Mouse (Mus musculus) CH12.LX (cell line): ENCODE data around the gene Eef1a1. TPM values are rescaled to one million over a fixed set of nuclear protein-coding genes. Genes with fewer than 3 reads are reported as not detected.
A peak's percentile ranks its signal among the peaks of the same experiment; 100 is the strongest.

Source experiments
- DNase-seq: peaks from one replicate; pipeline ENCODE4 v3.0.0-alpha.2; 2013; ENCODE audit errors: extremely low read depth
- H3K27ac ChIP-seq: 2 replicates; pipeline ENCODE4 v1.5.1; 2012; ENCODE audit warnings: low read depth, mild to moderate bottlenecking, control low read depth, moderate library complexity; ENCODE audit not compliant: insufficient read depth
- H3K27me3 ChIP-seq: replicated peaks from 2 replicates; pipeline ENCODE3; 2012; ENCODE audit warnings: inconsistent platforms
- H3K36me3 ChIP-seq, 2 experiments: replicated peaks in 1 of 2; 2 replicates each; pipeline versions ENCODE3 to v1.6.1; 2012; ENCODE audit warnings: inconsistent platforms in 1 of 2, low read length in 1 of 2, mild to moderate bottlenecking in 1 of 2, mixed read lengths in 1 of 2, moderate library complexity in 1 of 2; ENCODE audit not compliant: control insufficient read depth in 1 of 2, insufficient read depth in 1 of 2
- H3K4me1 ChIP-seq, 2 experiments: 2 replicates each; pipeline ENCODE4 v1.6.1; 2012; ENCODE audit warnings: inconsistent platforms in 1 of 2, moderate library complexity in 1 of 2; ENCODE audit not compliant: insufficient read depth in 2 of 2, control insufficient read depth in 1 of 2
- H3K4me2 ChIP-seq: 2 replicates; pipeline ENCODE4 v1.6.1; 2012; ENCODE audit warnings: low read depth, mild to moderate bottlenecking, control low read depth; ENCODE audit not compliant: poor library complexity, insufficient read depth, severe bottlenecking
- H3K4me3 ChIP-seq, 3 experiments: fragments of 150-350 bp in 1 of 3; sonication (generic) in 1 of 3; replicated peaks in 1 of 3; 2 replicates each; pipeline versions ENCODE3 to v1.5.1; 2011 to 2012; ENCODE audit warnings: low read depth in 2 of 3, low read length in 2 of 3, mild to moderate bottlenecking in 2 of 3, moderate library complexity in 2 of 3, control low read depth in 1 of 3, improper control_type of control experiment in 1 of 3, inconsistent platforms in 1 of 3, mixed read lengths in 1 of 3; ENCODE audit not compliant: poor library complexity in 1 of 3
- H3K79me2 ChIP-seq: replicated peaks from 2 replicates; pipeline ENCODE4 v1.6.1; 2012; ENCODE audit warnings: mild to moderate bottlenecking, moderate library complexity; ENCODE audit not compliant: control insufficient read depth, poor library complexity, insufficient read depth, severe bottlenecking; ENCODE audit errors: extremely low read depth
- H3K9ac ChIP-seq: 2 replicates; pipeline ENCODE4 v1.6.1; 2012; ENCODE audit warnings: low read depth, mild to moderate bottlenecking, control low read depth, moderate library complexity; ENCODE audit not compliant: insufficient read depth
- H3K9me3 ChIP-seq: replicated peaks from 2 replicates; pipeline ENCODE3; 2012; ENCODE audit warnings: low read length, inconsistent platforms, mixed read lengths
- BHLHE40 ChIP-seq: IDR thresholded peaks from 2 replicates; pipeline ENCODE4 v1.6.1; 2011; ENCODE audit warnings: mild to moderate bottlenecking, low read depth, low read length, improper control_type of control experiment
- CHD1 ChIP-seq: IDR thresholded peaks from 2 replicates; pipeline ENCODE4 v1.6.1; 2012; ENCODE audit warnings: low read depth, low read length, improper control_type of control experiment, inconsistent platforms
- CHD2 ChIP-seq: IDR thresholded peaks from 2 replicates; pipeline ENCODE4 v1.6.1; 2011; ENCODE audit warnings: low read length, improper control_type of control experiment
- CTCF ChIP-seq, 2 experiments: IDR thresholded peaks in 1 of 2; conservative IDR thresholded peaks in 1 of 2; 2 replicates each; pipeline ENCODE4 v1.5.1; 2011 to 2012; ENCODE audit warnings: low read depth in 2 of 2, low read length in 2 of 2, improper control_type of control experiment in 1 of 2, inconsistent platforms in 1 of 2, mild to moderate bottlenecking in 1 of 2, moderate library complexity in 1 of 2
- E2F4 ChIP-seq: IDR thresholded peaks from 2 replicates; pipeline ENCODE4 v1.6.1; 2011; ENCODE audit warnings: low read depth, low read length, improper control_type of control experiment; ENCODE audit not compliant: insufficient replicate concordance
- ELF1 ChIP-seq: IDR thresholded peaks from 2 replicates; pipeline ENCODE4 v1.6.1; 2014; ENCODE audit warnings: low read depth, mild to moderate bottlenecking, inconsistent platforms, low read length, improper control_type of control experiment
- EP300 ChIP-seq: IDR thresholded peaks from 2 replicates; pipeline ENCODE4 v1.6.1; 2011; ENCODE audit warnings: low read length, improper control_type of control experiment
- ETS1 ChIP-seq: conservative IDR thresholded peaks from 2 replicates; pipeline ENCODE4 v1.6.1; 2012; ENCODE audit warnings: low read depth, mild to moderate bottlenecking, inconsistent platforms, low read length, improper control_type of control experiment, moderate library complexity
- GABPA ChIP-seq: IDR thresholded peaks from 2 replicates; pipeline ENCODE4 v1.6.1; 2012; ENCODE audit warnings: low read depth, low read length, improper control_type of control experiment, inconsistent platforms; ENCODE audit not compliant: insufficient replicate concordance
- HCFC1 ChIP-seq: IDR thresholded peaks from 2 replicates; pipeline ENCODE4 v1.6.1; 2012; ENCODE audit warnings: low read depth, mild to moderate bottlenecking, inconsistent platforms, low read length, improper control_type of control experiment
- IRF4 ChIP-seq: IDR thresholded peaks from 2 replicates; pipeline ENCODE4 v1.6.1; 2014; ENCODE audit warnings: low read depth, mild to moderate bottlenecking, inconsistent platforms, low read length, improper control_type of control experiment
- JUN ChIP-seq: IDR thresholded peaks from 2 replicates; pipeline ENCODE4 v1.6.1; 2011; ENCODE audit warnings: low read depth, mild to moderate bottlenecking, low read length, improper control_type of control experiment, moderate library complexity; ENCODE audit not compliant: insufficient read depth
- JUND ChIP-seq: conservative IDR thresholded peaks from 2 replicates; pipeline ENCODE4 v1.6.1; 2011; ENCODE audit warnings: low read depth, low read length, improper control_type of control experiment
- KAT2A ChIP-seq: IDR thresholded peaks from 2 replicates; pipeline ENCODE4 v1.6.1; 2012; ENCODE audit warnings: low read length, improper control_type of control experiment, inconsistent platforms; ENCODE audit not compliant: insufficient replicate concordance
- MAFK ChIP-seq: IDR thresholded peaks from 2 replicates; pipeline ENCODE4 v1.6.1; 2011; ENCODE audit warnings: low read length, improper control_type of control experiment; ENCODE audit not compliant: insufficient replicate concordance
- MAX ChIP-seq: IDR thresholded peaks from 2 replicates; pipeline ENCODE4 v1.6.1; 2011; ENCODE audit warnings: low read length, improper control_type of control experiment
- MAZ ChIP-seq: IDR thresholded peaks from 2 replicates; pipeline ENCODE4 v1.6.1; 2012; ENCODE audit warnings: low read depth, mild to moderate bottlenecking, inconsistent platforms, low read length, improper control_type of control experiment, moderate library complexity
- MEF2A ChIP-seq: IDR thresholded peaks from 2 replicates; pipeline ENCODE4 v1.6.1; 2014; ENCODE audit warnings: low read depth, mild to moderate bottlenecking, inconsistent platforms, low read length, improper control_type of control experiment, borderline replicate concordance
- MXI1 ChIP-seq: IDR thresholded peaks from 2 replicates; pipeline ENCODE4 v1.6.1; 2011; ENCODE audit warnings: mild to moderate bottlenecking, low read depth, low read length, improper control_type of control experiment
- MYC ChIP-seq: IDR thresholded peaks from 2 replicates; pipeline ENCODE4 v1.6.1; 2011; ENCODE audit warnings: low read depth, mild to moderate bottlenecking, improper control_type of control experiment, low read length
- NELFE ChIP-seq: IDR thresholded peaks from 2 replicates; pipeline ENCODE4 v1.6.1; 2011; ENCODE audit warnings: low read depth, low read length, improper control_type of control experiment
- NRF1 ChIP-seq: IDR thresholded peaks from 2 replicates; pipeline ENCODE4 v1.6.1; 2014; ENCODE audit warnings: low read depth, mild to moderate bottlenecking, inconsistent platforms, low read length, improper control_type of control experiment, moderate library complexity
- PAX5 ChIP-seq: IDR thresholded peaks from 2 replicates; pipeline ENCODE4 v1.6.1; 2012; ENCODE audit warnings: low read length, inconsistent platforms, mixed read lengths
- POLR2A ChIP-seq: IDR thresholded peaks from 2 replicates; pipeline ENCODE4 v1.6.1; 2011; ENCODE audit warnings: low read depth, mild to moderate bottlenecking, improper control_type of control experiment, low read length
- POLR2AphosphoS2 ChIP-seq: IDR thresholded peaks from 2 replicates; pipeline ENCODE4 v1.6.1; 2011; ENCODE audit warnings: low read depth, low read length, improper control_type of control experiment
- RAD21 ChIP-seq: IDR thresholded peaks from 2 replicates; pipeline ENCODE4 v1.6.1; 2011; ENCODE audit warnings: low read depth, mild to moderate bottlenecking, low read length, improper control_type of control experiment, moderate library complexity
- RCOR1 ChIP-seq: conservative IDR thresholded peaks from 2 replicates; pipeline ENCODE4 v1.6.1; 2012; ENCODE audit warnings: low read depth, mild to moderate bottlenecking, inconsistent platforms, low read length, improper control_type of control experiment
- SIN3A ChIP-seq: IDR thresholded peaks from 2 replicates; pipeline ENCODE4 v1.6.1; 2012; ENCODE audit warnings: low read length, improper control_type of control experiment, inconsistent platforms
- SMC3 ChIP-seq: IDR thresholded peaks from 2 replicates; pipeline ENCODE4 v1.6.1; 2011; ENCODE audit warnings: low read depth, low read length, improper control_type of control experiment
- TBP ChIP-seq: conservative IDR thresholded peaks from 2 replicates; pipeline ENCODE4 v1.6.1; 2011; ENCODE audit warnings: low read depth, low read length, improper control_type of control experiment
- TCF12 ChIP-seq: IDR thresholded peaks from 2 replicates; pipeline ENCODE4 v1.6.1; 2014; ENCODE audit warnings: low read depth, mild to moderate bottlenecking, inconsistent platforms, low read length, improper control_type of control experiment
- UBTF ChIP-seq: IDR thresholded peaks from 2 replicates; pipeline ENCODE4 v1.6.1; 2012; ENCODE audit warnings: low read depth, mild to moderate bottlenecking, inconsistent platforms, low read length, improper control_type of control experiment, moderate library complexity
- USF1 ChIP-seq: IDR thresholded peaks from 2 replicates; pipeline ENCODE4 v1.6.1; 2014; ENCODE audit warnings: low read depth, mild to moderate bottlenecking, inconsistent platforms, low read length, improper control_type of control experiment
- USF2 ChIP-seq: conservative IDR thresholded peaks from 2 replicates; pipeline ENCODE4 v1.6.1; 2011; ENCODE audit warnings: low read depth, low read length, improper control_type of control experiment
- ZC3H11A ChIP-seq: IDR thresholded peaks from 2 replicates; pipeline ENCODE4 v1.6.1; 2012; ENCODE audit warnings: low read depth, mild to moderate bottlenecking, inconsistent platforms, low read length, improper control_type of control experiment
- ZKSCAN1 ChIP-seq: IDR thresholded peaks from 2 replicates; pipeline ENCODE4 v1.6.1; 2012; ENCODE audit warnings: low read depth, inconsistent platforms, low read length, improper control_type of control experiment, borderline replicate concordance
- ZMIZ1 ChIP-seq: IDR thresholded peaks from 2 replicates; pipeline ENCODE4 v1.6.1; 2012; ENCODE audit warnings: low read depth, mild to moderate bottlenecking, inconsistent platforms, low read length, improper control_type of control experiment
- ZNF384 ChIP-seq: IDR thresholded peaks from 2 replicates; pipeline ENCODE4 v1.6.1; 2012; ENCODE audit warnings: low read depth, low read length, improper control_type of control experiment, inconsistent platforms
- dilution Hi-C: fragments of 300-500 bp; cut with MboI; formaldehyde crosslinking; loops from 2 replicates; pipeline ENCODE4 v1.14.3; 2020; ENCODE audit warnings: low sequenced_read_pairs; ENCODE audit not compliant: extremely low pct_unique_long_range_greater_than_20kb, extremely low pct_ligation_motif_present
- in situ Hi-C: fragments of 300-500 bp; cut with MboI; formaldehyde crosslinking; loops from 3 replicates; pipeline ENCODE4 v1.14.3; 2019; ENCODE audit warnings: low sequenced_read_pairs, low pct_ligation_motif_present, low pct_unique_long_range_greater_than_20kb, mixed read lengths
- polyA plus RNA-seq: library from polyadenylated mRNA; unstranded; fragments of >175 nt; gene quantifications from 2 replicates; pipeline ENCODE4 v1.2.1, GENCODE M21; 2012; ENCODE audit warnings: low read depth; ENCODE audit not compliant: insufficient read length
- total RNA-seq, 2 experiments: library from RNA; depleted of rRNA; stranded (reverse); fragments of 300-350 nt in 1 of 2; fragments of >200 nt in 1 of 2; gene quantifications; 2 replicates each; pipeline ENCODE4 v1.2.3; 2012 to 2014

Eef1a1 gene
- total and polyA plus RNA-seq, 3 experiments, result 12,362 to 21,026 (median 18,409) TPM

DNA sequence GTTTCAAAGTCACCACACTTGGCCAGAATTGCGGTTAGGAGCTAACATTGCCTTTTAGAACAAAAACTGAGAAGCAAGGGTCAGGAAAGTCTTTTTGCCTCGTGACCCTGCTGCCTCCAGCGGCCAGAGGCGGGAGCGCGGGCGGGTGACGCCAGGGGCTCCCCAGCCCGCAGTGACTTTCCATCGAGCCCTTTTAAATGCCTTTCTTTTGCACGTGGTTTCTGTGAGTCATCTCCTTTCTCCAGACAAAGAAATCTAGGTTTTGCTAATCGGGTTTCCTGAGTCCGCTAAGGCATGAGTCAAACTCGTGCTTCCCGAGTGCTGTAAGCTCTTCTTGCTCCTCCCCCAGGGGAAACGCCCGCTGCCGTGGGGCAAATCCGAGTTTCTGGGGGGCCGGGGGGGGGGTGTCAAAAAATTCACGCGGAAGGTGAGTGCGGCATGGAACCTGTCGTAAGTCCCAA, 38.4 kb upstream of the Eef1a1 start:
- Histone ChIP-seq H3K79me2 (no peaks in the 10 kb centered on the region), H3K4me2 (peak overlapping the region; percentile 100), H3K4me3 (peak overlapping the region; percentile 35 to 48 (median 44)), H3K27me3 (peaks cover 2% of the 10 kb centered on the region), H3K27ac (no peak overlapping the region), H3K4me1 (peaks cover 6 to 13% of the 10 kb centered on the region in 2 experiments; a peak in 3 of 4 replicates), H3K9me3 (no peaks in the 10 kb centered on the region), H3K36me3 (no peaks in the 10 kb centered on the region), H3K9ac (peak overlapping the region; percentile 53; the same call in 1 of the 2 replicates)
- peak; percentile 95 for DNase-seq
- TF ChIP-seq NRF1, result no peak
- peak; percentile 98 for TF ChIP-seq RCOR1
- TF ChIP-seq MAZ, result peak; percentile 93
- peak; percentile 100 for TF ChIP-seq MXI1
- peak; percentile 33; the same call in 1 of the 2 replicates for TF ChIP-seq E2F4
- peak; percentile 99 for TF ChIP-seq SIN3A
- TF ChIP-seq HCFC1, result peak; percentile 49; the same call in 1 of the 2 replicates
- TF ChIP-seq MAX, result peak; percentile 97
- TF ChIP-seq KAT2A, result 0 out of 2 replicates have a peak, but pooled peaks have one; percentile 62
- peak; percentile 93 for TF ChIP-seq MEF2A
- TF ChIP-seq MAFK, result peak; percentile 80
- peak; percentile 33 for TF ChIP-seq POLR2A
- TF ChIP-seq SMC3, result peak; percentile 64
- no peak for TF ChIP-seq GABPA
- peak; percentile 40 for TF ChIP-seq USF2
- TF ChIP-seq TCF12, result peak; percentile 73
- TF ChIP-seq RAD21, result peak; percentile 86
- no peak for TF ChIP-seq ZNF384
- TF ChIP-seq ZC3H11A, result no peak; the same call in 1 of the 2 replicates
- peak; percentile 100 for TF ChIP-seq BHLHE40
- no peak for TF ChIP-seq TBP
- TF ChIP-seq CHD2, result peak; percentile 71; the same call in 1 of the 2 replicates
- peak; percentile 83 for TF ChIP-seq EP300
- TF ChIP-seq CTCF (conservative IDR thresholded peaks at IDR 0.05 in 1 of 2, IDR thresholded peaks at IDR 0.05 in 1 of 2; ENCODE audit: low read depth in 2 of 2, low read length in 2 of 2), result peak; percentile 16 to 89; a peak in 2 of 4 replicates
- TF ChIP-seq NELFE, result peak; percentile 49; the same call in 1 of the 2 replicates
- peak; percentile 87 for TF ChIP-seq JUND
- peak; percentile 98 for TF ChIP-seq MYC
- TF ChIP-seq CHD1, result 0 out of 2 replicates have a peak, but pooled peaks have one; percentile 34
- no peak for TF ChIP-seq UBTF
- peak; percentile 88 for TF ChIP-seq JUN
- TF ChIP-seq ELF1, result peak; percentile 62
- no peak for TF ChIP-seq PAX5
- TF ChIP-seq ETS1, result peak; percentile 100
- peak; percentile 47 for TF ChIP-seq USF1
- 0 out of 2 replicates have a peak, but pooled peaks have one; percentile 40 for TF ChIP-seq ZMIZ1
- no peak for TF ChIP-seq ZKSCAN1
- TF ChIP-seq IRF4, result peak; percentile 94
- TF ChIP-seq POLR2AphosphoS2, result no peak
- in situ Hi-C loops, result no loop called here
- dilution Hi-C loops, result no loop called here
